ENCODE assay signal across 22 mouse cellular contexts in the genomic region with DNA sequence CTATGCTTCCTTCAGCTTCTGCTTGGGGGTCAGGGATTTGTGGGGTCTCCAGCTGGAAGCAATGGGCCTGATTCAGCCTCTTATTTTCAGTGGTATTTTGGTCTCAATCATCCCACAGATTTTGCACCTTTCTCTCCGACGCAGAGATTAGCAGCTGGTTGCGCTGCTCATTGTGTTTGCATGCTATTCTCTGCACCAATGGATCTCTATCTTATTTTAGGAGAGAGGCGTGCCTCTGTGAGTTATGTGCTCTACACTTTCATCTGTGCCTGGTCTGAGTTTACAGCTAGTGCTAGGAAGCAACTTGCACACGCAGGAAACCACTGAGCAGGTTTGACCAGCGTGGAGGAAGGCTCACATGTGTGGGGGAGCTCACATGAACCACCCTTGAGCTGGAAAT. TPM values are rescaled to one million over a fixed set of nuclear protein-coding genes. Genes with fewer than 3 reads are reported as not detected.
DNase-seq lines count a peak whose midpoint lies in the region; ATAC-seq lines count a peak whose summit lies in the region.
"Had no signal": no experiment of that assay in that cellular context is flagged by ENCODE, and none has a peak within 500 bp of the region (broad histone marks: within the 10 kb centered on the region; RNA-seq: fewer than 3 reads in every experiment).

No protein-coding gene starts in this region.

- 0 out of 2 replicates have a peak, but pooled peaks have one; percentile 11 for ATAC-seq in megakaryocyte progenitor cell, adult 5-6 weeks (replicated peaks; ENCODE audit: poor library complexity)
- ATAC-seq: activated CD4-positive, CD25-positive, alpha-beta regulatory T cell, adult 4 months; forebrain, embryonic 16.5 days; hindbrain, postnatal 0 days; Patski had no signal

- peak; percentile 8 to 19 for DNase-seq in frontal cortex, adult 2 months (ENCODE audit: extremely low spot score in 1 of 2, low spot score in 1 of 2)
- DNase-seq in frontal cortex, postnatal 25 days (ENCODE audit: low spot score in 2 of 2) = no peak
- peak; percentile 27 for DNase-seq in right cerebral cortex, adult 18-20 months
- no peak for DNase-seq in right cerebral cortex, postnatal 14 days
- DNase-seq in heart, embryonic 10.5 days (ENCODE audit: low spot score) = no peak
- DNase-seq: adrenal gland, postnatal 25 days; cerebellum, adult 8-10 months; cerebellum, postnatal 14 days; embryo, embryonic 11 days; gastrocnemius, postnatal 10 days; heart, adult 18-20 months; heart, postnatal 14 days had no signal

- no peaks in the 10 kb centered on the region for H3K36me3 ChIP-seq in heart, embryonic 10.5 days
- H3K36me3 ChIP-seq: embryonic facial prominence, embryonic 12.5 days; forebrain, embryonic 12.5 days; heart, embryonic 15.5 days; hindbrain, embryonic 13.5 days had no signal

- no peak overlapping the region for H3K27ac ChIP-seq in heart, embryonic 10.5 days
- H3K27ac ChIP-seq: embryonic facial prominence, embryonic 12.5 days; forebrain, embryonic 12.5 days; heart, embryonic 15.5 days; hindbrain, embryonic 13.5 days; hindbrain, postnatal 0 days had no signal

- H3K27me3 ChIP-seq in heart, embryonic 10.5 days (ENCODE audit: insufficient read depth, poor library complexity, severe bottlenecking) = no peaks in the 10 kb centered on the region
- H3K27me3 ChIP-seq: CH12.LX; embryonic facial prominence, embryonic 12.5 days; forebrain, embryonic 12.5 days; heart, embryonic 15.5 days; hindbrain, embryonic 13.5 days; Patski had no signal

- no peaks in the 10 kb centered on the region for H3K9me3 ChIP-seq in heart, embryonic 10.5 days
- H3K9me3 ChIP-seq: embryonic facial prominence, embryonic 12.5 days; forebrain, embryonic 12.5 days; heart, embryonic 15.5 days; hindbrain, embryonic 13.5 days had no signal

- no peak overlapping the region for H3K4me3 ChIP-seq in heart, embryonic 10.5 days
- H3K4me3 ChIP-seq: embryonic facial prominence, embryonic 12.5 days; forebrain, embryonic 12.5 days; heart, embryonic 15.5 days; hindbrain, embryonic 13.5 days had no signal

- WGBS in heart, embryonic 10.5 days = 71% methylated on average over 6 of the region's 6 CpGs

- no peaks in the 10 kb centered on the region; the same call in 1 of the 2 replicates for H3K4me1 ChIP-seq in heart, embryonic 10.5 days
- H3K4me1 ChIP-seq: forebrain, embryonic 12.5 days; heart, embryonic 15.5 days; hindbrain, embryonic 13.5 days had no signal

RNA-seq across cellular contexts. Expression of a gene that starts 37.4 kb away (rescaled TPM):
- polyA plus RNA-seq in frontal cortex, adult 2 months (2012; rRNA removed) = 71.4 and 83.6 TPM in 2 replicates
- total RNA-seq in megakaryocyte progenitor cell, adult 5-6 weeks (2015) = 3.2 and 5.1 TPM in 2 replicates
- total RNA-seq in megakaryocyte progenitor cell, adult 5-6 weeks (2017) = 2.2 and 2.8 TPM in 2 replicates
- polyA plus RNA-seq in heart, embryonic 10.5 days (2016; fragmentation: Nextera tagmentation; extraction: Ambion mirVana) = 12.1 and 19.4 TPM in 2 replicates
- total RNA-seq: CH12.LX had no signal

Comparison
In these comparisons a context has a peak if more than half of its experiments do, and no peak if none do; other contexts are left out.
1. DNase-seq: peak in frontal cortex, adult 2 months (2 of 2) and right cerebral cortex, adult 18-20 months (single experiment); none in frontal cortex, postnatal 25 days (0 of 2), right cerebral cortex, postnatal 14 days (single experiment) and heart, embryonic 10.5 days (single experiment).